ENCODE assay signal across 9 mouse cellular contexts in genomic region chr1:39867966-39868593, GRCm38 (mm10). TPM values are rescaled to one million over a fixed set of nuclear protein-coding genes. Genes with fewer than 3 reads are reported as not detected.
DNase-seq lines count a peak whose midpoint lies in the region; ATAC-seq and TF ChIP-seq lines count a peak whose summit lies in the region.
"Had no signal": no experiment of that assay in that cellular context is flagged by ENCODE, and none has a peak within 500 bp of the region (broad histone marks: within the 10 kb centered on the region; RNA-seq: fewer than 3 reads in every experiment).

No protein-coding gene starts in this region.

- ATAC-seq in midbrain, postnatal 0 days (ENCODE audit: low FRiP score), result no peak
- ATAC-seq in midbrain, embryonic 16.5 days, result no peak
- peak; percentile 53 for ATAC-seq in intestine, postnatal 0 days
- ATAC-seq in liver, embryonic 16.5 days (ENCODE audit: low read depth), result peak; percentile 77

- H3K9me3 ChIP-seq in midbrain, postnatal 0 days (ENCODE audit: low read length), result no peaks in the 10 kb centered on the region
- no peaks in the 10 kb centered on the region for H3K9me3 ChIP-seq in midbrain, embryonic 16.5 days (replicated peaks; ENCODE audit: control insufficient read depth, low read length, poor library complexity, severe bottlenecking)
- H3K9me3 ChIP-seq in intestine, postnatal 0 days (ENCODE audit: control insufficient read depth), result no peaks in the 10 kb centered on the region
- no peaks in the 10 kb centered on the region for H3K9me3 ChIP-seq in liver, embryonic 16.5 days (replicated peaks; ENCODE audit: control insufficient read depth, low read length)
- H3K9me3 ChIP-seq: G1E had no signal

- intact Hi-C loops in left cerebral cortex, adult 2 months (cut with DNase I), result no loop called here

- H3K27ac ChIP-seq in midbrain, postnatal 0 days (ENCODE audit: low read depth, low read length), result no peak overlapping the region
- no peak overlapping the region for H3K27ac ChIP-seq in midbrain, embryonic 16.5 days (ENCODE audit: low read length)
- 0 out of 2 replicates have a peak overlapping the region, but pooled peaks have one; percentile 6 for H3K27ac ChIP-seq in intestine, postnatal 0 days (ENCODE audit: low read depth, low read length)
- H3K27ac ChIP-seq in liver, embryonic 16.5 days (ENCODE audit: low read length), result peak overlapping the region; percentile 86
- no peak overlapping the region for H3K27ac ChIP-seq in left cerebral cortex, adult 2 months

- H3K27me3 ChIP-seq in midbrain, postnatal 0 days (ENCODE audit: insufficient read depth, low read length), result no peaks in the 10 kb centered on the region
- no peaks in the 10 kb centered on the region for H3K27me3 ChIP-seq in midbrain, embryonic 16.5 days (ENCODE audit: control insufficient read depth, insufficient read depth, low read depth, low read length)
- no peaks in the 10 kb centered on the region for H3K27me3 ChIP-seq in intestine, postnatal 0 days (replicated peaks; ENCODE audit: control insufficient read depth, insufficient read depth, low read length)
- H3K27me3 ChIP-seq in liver, embryonic 16.5 days (ENCODE audit: control insufficient read depth, insufficient read depth, low read depth, low read length), result no peaks in the 10 kb centered on the region

- no peak for TF ChIP-seq CTCF in midbrain, postnatal 0 days (IDR thresholded peaks at IDR 0.05)
- TF ChIP-seq CTCF in intestine, postnatal 0 days (IDR thresholded peaks at IDR 0.05; ENCODE audit: low read depth), result no peak
- no peak for TF ChIP-seq CTCF in left cerebral cortex, adult 2 months (IDR thresholded peaks at IDR 0.05)

- H3K4me1 ChIP-seq in midbrain, postnatal 0 days (ENCODE audit: insufficient read depth, low read length), result no peaks in the 10 kb centered on the region
- H3K4me1 ChIP-seq in midbrain, embryonic 16.5 days (ENCODE audit: control insufficient read depth, insufficient read depth, low read length), result no peaks in the 10 kb centered on the region; the same call in 1 of the 2 replicates
- H3K4me1 ChIP-seq in intestine, postnatal 0 days (replicated peaks; ENCODE audit: control insufficient read depth, insufficient read depth, low read length), result peaks cover 10% of the 10 kb centered on the region
- H3K4me1 ChIP-seq in liver, embryonic 16.5 days (ENCODE audit: control insufficient read depth, low read depth, low read length), result peaks cover 18% of the 10 kb centered on the region

- H3K4me2 ChIP-seq in midbrain, postnatal 0 days (ENCODE audit: low read depth, low read length, poor library complexity, severe bottlenecking), result no peak overlapping the region
- H3K4me2 ChIP-seq in midbrain, embryonic 16.5 days (ENCODE audit: low read length), result no peak overlapping the region
- H3K4me2 ChIP-seq in intestine, postnatal 0 days (replicated peaks; ENCODE audit: low read depth), result no peak overlapping the region
- H3K4me2 ChIP-seq in liver, embryonic 16.5 days (ENCODE audit: low read depth, low read length), result peak overlapping the region; percentile 17; the same call in 1 of the 2 replicates

- H3K4me3 ChIP-seq in midbrain, postnatal 0 days (ENCODE audit: low read depth, low read length), result no peak overlapping the region
- H3K4me3 ChIP-seq in midbrain, embryonic 16.5 days (ENCODE audit: low read depth, low read length), result no peak overlapping the region
- H3K4me3 ChIP-seq in intestine, postnatal 0 days (ENCODE audit: low read depth, low read length), result no peak overlapping the region
- H3K4me3 ChIP-seq in liver, embryonic 16.5 days (ENCODE audit: low read depth, low read length), result no peak overlapping the region
- H3K4me3 ChIP-seq in left cerebral cortex, adult 2 months, result no peak overlapping the region

- no peak overlapping the region for H3K9ac ChIP-seq in midbrain, postnatal 0 days (replicated peaks; ENCODE audit: low read length, poor library complexity, severe bottlenecking)
- no peak overlapping the region for H3K9ac ChIP-seq in midbrain, embryonic 16.5 days (ENCODE audit: low read depth, low read length)
- no peak overlapping the region for H3K9ac ChIP-seq in intestine, postnatal 0 days (ENCODE audit: low read depth, low read length)
- no peak overlapping the region for H3K9ac ChIP-seq in liver, embryonic 16.5 days (ENCODE audit: low read depth, low read length)

- no peaks in the 10 kb centered on the region for H3K36me3 ChIP-seq in midbrain, postnatal 0 days (ENCODE audit: insufficient read depth, low read length)
- H3K36me3 ChIP-seq in midbrain, embryonic 16.5 days (ENCODE audit: control insufficient read depth, insufficient read depth, low read length), result no peaks in the 10 kb centered on the region
- no peaks in the 10 kb centered on the region for H3K36me3 ChIP-seq in intestine, postnatal 0 days (ENCODE audit: control insufficient read depth, insufficient read depth)
- no peaks in the 10 kb centered on the region for H3K36me3 ChIP-seq in liver, embryonic 16.5 days (ENCODE audit: control insufficient read depth, insufficient read depth)
- H3K36me3 ChIP-seq: G1E had no signal

- peak; percentile 21 for DNase-seq in midbrain, postnatal 0 days (ENCODE audit: low spot score)
- peak; percentile 44 to 64 for DNase-seq in gastrocnemius, adult 8-10 months (ENCODE audit: low spot score in 2 of 2)
- no peak for DNase-seq in frontal cortex, adult 2 months (ENCODE audit: extremely low spot score in 1 of 2, low spot score in 1 of 2)
- no peak for DNase-seq in left cerebral cortex, adult 2 months (ENCODE audit: extremely low spot score in 1 of 2, low spot score in 2 of 2)
- no peak for DNase-seq in layer of hippocampus, adult 11-12 months (ENCODE audit: low spot score)

- 63% methylated on average over 6 of the region's 6 CpGs for WGBS in midbrain, postnatal 0 days
- 56% methylated on average over 6 of the region's 6 CpGs for WGBS in midbrain, embryonic 16.5 days
- 11% methylated on average over 6 of the region's 6 CpGs for WGBS in intestine, postnatal 0 days
- 20% methylated on average over 6 of the region's 6 CpGs for WGBS in liver, embryonic 16.5 days (ENCODE audit: insufficient replicate concordance)

RNA-seq across cellular contexts. Expression of gene Map4k4, which starts 32.6 kb away (rescaled TPM):
- total RNA-seq in midbrain, postnatal 0 days (2014; rRNA removed), result 185 and 191 TPM in 2 replicates
- 16.0 and 30.6 TPM in 2 replicates for polyA plus RNA-seq in midbrain, postnatal 0 days (2015; fragmentation: Nextera tagmentation; extraction: Ambion mirVana)
- 31.4 and 38.4 TPM in 2 replicates for polyA plus RNA-seq in midbrain, embryonic 16.5 days (2015; fragmentation: Nextera tagmentation; extraction: Ambion mirVana)
- 10 to 100 TPM; 10.5 to 18.2 (median 16.4) TPM for total RNA-seq in gastrocnemius, adult 8-10 months (2022)
- 6.8 and 9.3 TPM in 2 replicates for polyA plus RNA-seq in intestine, postnatal 0 days (2015; fragmentation: Nextera tagmentation; extraction: Ambion mirVana)
- 2.2 TPM in 2 replicates for polyA plus RNA-seq in liver, embryonic 16.5 days (2015; fragmentation: Nextera tagmentation; extraction: Ambion mirVana)
- 133 TPM in 2 replicates for polyA plus RNA-seq in frontal cortex, adult 2 months (2012; rRNA removed)
- 100 to 1,000 TPM in 1 of 2 experiments, 10 to 100 TPM in 1; 98.8 to 114 TPM for total RNA-seq in left cerebral cortex, adult 2 months (2021)

Comparison
In these comparisons a context has a peak if more than half of its experiments do, and no peak if none do; other contexts are left out.
1. ATAC-seq: peak in intestine, postnatal 0 days (single experiment) and liver, embryonic 16.5 days (single experiment); none in midbrain, postnatal 0 days (single experiment) and midbrain, embryonic 16.5 days (single experiment).
2. DNase-seq: peak in midbrain, postnatal 0 days (single experiment) and gastrocnemius, adult 8-10 months (2 of 2); none in frontal cortex, adult 2 months (0 of 2), left cerebral cortex, adult 2 months (0 of 2) and layer of hippocampus, adult 11-12 months (single experiment).
3. H3K27ac ChIP-seq: peak in intestine, postnatal 0 days (single experiment) and liver, embryonic 16.5 days (single experiment); none in midbrain, postnatal 0 days (single experiment), midbrain, embryonic 16.5 days (single experiment) and left cerebral cortex, adult 2 months (single experiment).